Mouse (Mus musculus) embryonic facial prominence, embryonic 14.5 days (tissue): ENCODE measurements around the gene Foxp1. TPM values are rescaled to one million over a fixed set of nuclear protein-coding genes. Genes with fewer than 3 reads are reported as not detected.
A peak's percentile ranks its signal among the peaks of the same experiment; 100 is the strongest.

ENCODE experiments used
- ATAC-seq: fragments of 200-750 bp; cut with Nextera tagmentation; 2 replicates; pipeline ENCODE4 v1.8.0; 2017; ENCODE audit warnings: low read depth, moderate number of reproducible peaks, moderate TSS enrichment
- DNase-seq: peaks from one replicate; pipeline ENCODE4 v3.0.0-alpha.2; 2015; ENCODE audit warnings: low spot score
- H3K27ac ChIP-seq: fragments of 300-500 bp; sonication (generic); replicated peaks from 2 replicates; pipeline ENCODE4 v1.5.1; 2014; ENCODE audit warnings: low read depth, mild to moderate bottlenecking, low read length, moderate library complexity
- H3K27me3 ChIP-seq: fragments of 300-500 bp; sonication (generic); replicated peaks from 2 replicates; pipeline ENCODE4 v1.6.1; 2014; ENCODE audit warnings: low read length; ENCODE audit not compliant: control insufficient read depth, insufficient read depth
- H3K36me3 ChIP-seq: fragments of 300-500 bp; sonication (generic); 2 replicates; pipeline ENCODE4 v1.6.1; 2014; ENCODE audit warnings: low read length, mixed read lengths; ENCODE audit not compliant: control insufficient read depth, insufficient read depth
- H3K4me1 ChIP-seq: fragments of 300-500 bp; sonication (generic); 2 replicates; pipeline ENCODE4 v1.6.1; 2014; ENCODE audit warnings: antibody characterized with exemption, low read length; ENCODE audit not compliant: control insufficient read depth, insufficient read depth
- H3K4me2 ChIP-seq: fragments of 300-500 bp; sonication (generic); 2 replicates; pipeline ENCODE4 v1.6.1; 2014; ENCODE audit warnings: low read depth, mild to moderate bottlenecking, low read length, moderate library complexity, mixed read lengths
- H3K4me3 ChIP-seq: fragments of 300-500 bp; sonication (generic); 2 replicates; pipeline ENCODE4 v1.5.1; 2014; ENCODE audit warnings: low read depth, mild to moderate bottlenecking, low read length
- H3K9ac ChIP-seq: fragments of 300-500 bp; sonication (generic); 2 replicates; pipeline ENCODE4 v1.6.1; 2014; ENCODE audit warnings: low read depth, mild to moderate bottlenecking, low read length, moderate library complexity, mixed read lengths
- H3K9me3 ChIP-seq: fragments of 300-500 bp; sonication (generic); 2 replicates; pipeline ENCODE4 v1.6.1; 2016; ENCODE audit warnings: low read length; ENCODE audit not compliant: control insufficient read depth
- WGBS: fragments of 180-500 bp; shearing (Covaris S2); extraction: QIAGEN DNeasy Blood & Tissue Kit; methylation state at CpG from one replicate; pipeline ENCODE4 v1.1.7; 2014; 5-methylcytosine and 5-hydroxymethylcytosine counted together
- polyA plus RNA-seq: library from polyadenylated mRNA; unstranded; fragments of >200 nt; fragmentation: Nextera tagmentation; extraction: Ambion mirVana; gene quantifications from 2 replicates; pipeline ENCODE4 v1.2.1, GENCODE M21; 2014

Gene Foxp1
- polyA plus RNA-seq, 1 experiment from 2014 or later, result 80.1 TPM

GRCm38 (mm10) chr6:99319415-99320405 is 202.8 kb downstream of the Foxp1 start:
- ATAC-seq, result no peak
- no peak overlapping the region for H3K4me3 ChIP-seq
- no peak overlapping the region for H3K27ac ChIP-seq
- H3K27me3 ChIP-seq, result no peaks in the 10 kb centered on the region
- DNase-seq, result no peak
- no peaks in the 10 kb centered on the region for H3K9me3 ChIP-seq
- 62% methylated on average over 19 of the region's 19 CpGs for WGBS
- no peak overlapping the region for H3K4me2 ChIP-seq
- H3K36me3 ChIP-seq, result no peaks in the 10 kb centered on the region
- no peaks in the 10 kb centered on the region for H3K4me1 ChIP-seq
- H3K9ac ChIP-seq, result no peak overlapping the region

DNA sequence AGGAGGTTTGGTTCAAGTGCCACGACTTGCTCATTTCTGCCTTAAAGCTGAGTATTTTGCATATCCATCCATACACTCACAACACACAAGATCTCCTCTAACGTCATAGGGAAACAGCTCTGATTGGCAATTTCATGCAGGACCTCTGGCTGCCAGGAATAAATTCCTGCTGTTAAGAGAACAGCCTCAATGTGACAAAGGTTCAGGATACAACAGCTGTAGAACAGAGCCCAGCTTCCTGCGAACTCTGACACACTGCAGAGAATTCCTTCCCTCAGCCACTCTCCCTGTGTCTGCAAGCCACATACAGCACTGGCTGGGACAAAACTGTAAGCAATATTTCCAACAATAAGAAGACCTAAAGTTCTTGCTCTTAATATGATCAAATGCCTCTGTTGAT is 207.8 kb downstream of the Foxp1 start:
- Histone ChIP-seq H3K9ac (no peak overlapping the region), H3K9me3 (no peaks in the 10 kb centered on the region), H3K27ac (no peak overlapping the region), H3K4me1 (no peaks in the 10 kb centered on the region), H3K36me3 (no peaks in the 10 kb centered on the region), H3K4me2 (no peak overlapping the region), H3K27me3 (no peaks in the 10 kb centered on the region), H3K4me3 (no peak overlapping the region)
- 48% methylated on average over 3 of the region's 3 CpGs for whole genome bisulfite sequencing
- DNase-seq, result peak; percentile 54
- ATAC-seq, result no peak

DNA sequence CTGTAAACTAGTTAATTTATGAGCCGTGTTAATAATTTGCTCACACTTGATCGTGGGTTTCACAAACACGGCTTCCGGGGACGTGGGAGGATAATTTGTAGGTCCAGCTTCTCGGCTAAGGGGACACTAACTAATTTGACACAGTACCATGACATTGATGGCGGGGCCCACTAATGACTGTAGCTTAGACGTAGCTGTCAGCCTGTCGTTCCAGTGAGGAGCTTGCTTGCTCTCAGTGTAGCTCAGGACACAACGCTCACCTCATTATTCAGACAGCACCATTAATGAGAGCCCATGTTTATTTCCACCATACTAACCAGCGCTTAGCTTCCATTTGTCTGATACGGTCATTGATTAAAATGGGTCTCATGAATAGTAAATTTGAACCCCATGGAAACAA is 212.0 kb downstream of the Foxp1 start:
- Histone ChIP-seq H3K4me3 (no peak overlapping the region), H3K4me2 (no peak overlapping the region), H3K4me1 (no peaks in the 10 kb centered on the region), H3K36me3 (no peaks in the 10 kb centered on the region), H3K9ac (no peak overlapping the region), H3K27ac (no peak overlapping the region), H3K9me3 (no peaks in the 10 kb centered on the region), H3K27me3 (no peaks in the 10 kb centered on the region)
- ATAC-seq (no peak), DNase-seq (no peak)
- WGBS, result 80% methylated on average over 12 of the region's 12 CpGs

DNA sequence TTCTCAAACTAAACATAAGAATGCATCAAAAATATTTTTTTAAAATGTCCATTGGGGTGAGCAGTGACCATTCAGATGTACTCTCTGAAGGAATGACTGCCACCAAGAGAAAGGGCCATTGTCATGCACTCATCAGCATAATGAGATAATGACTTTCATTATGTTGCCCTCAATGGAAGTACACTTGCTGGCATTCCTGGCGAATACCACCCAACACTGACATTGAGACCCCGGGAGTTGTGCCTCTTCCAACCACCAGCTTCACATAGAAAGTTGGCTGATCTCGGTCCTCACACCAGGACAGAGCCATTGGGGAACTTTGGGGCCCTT is 212.4 kb downstream of the Foxp1 start:
- Histone ChIP-seq H3K9me3 (no peaks in the 10 kb centered on the region), H3K4me1 (no peaks in the 10 kb centered on the region), H3K27me3 (no peaks in the 10 kb centered on the region), H3K27ac (no peak overlapping the region), H3K4me3 (no peak overlapping the region), H3K9ac (no peak overlapping the region), H3K36me3 (no peaks in the 10 kb centered on the region), H3K4me2 (no peak overlapping the region)
- ATAC-seq (no peak), DNase-seq (no peak)
- WGBS, result 74% methylated on average over 3 of the region's 3 CpGs

DNA sequence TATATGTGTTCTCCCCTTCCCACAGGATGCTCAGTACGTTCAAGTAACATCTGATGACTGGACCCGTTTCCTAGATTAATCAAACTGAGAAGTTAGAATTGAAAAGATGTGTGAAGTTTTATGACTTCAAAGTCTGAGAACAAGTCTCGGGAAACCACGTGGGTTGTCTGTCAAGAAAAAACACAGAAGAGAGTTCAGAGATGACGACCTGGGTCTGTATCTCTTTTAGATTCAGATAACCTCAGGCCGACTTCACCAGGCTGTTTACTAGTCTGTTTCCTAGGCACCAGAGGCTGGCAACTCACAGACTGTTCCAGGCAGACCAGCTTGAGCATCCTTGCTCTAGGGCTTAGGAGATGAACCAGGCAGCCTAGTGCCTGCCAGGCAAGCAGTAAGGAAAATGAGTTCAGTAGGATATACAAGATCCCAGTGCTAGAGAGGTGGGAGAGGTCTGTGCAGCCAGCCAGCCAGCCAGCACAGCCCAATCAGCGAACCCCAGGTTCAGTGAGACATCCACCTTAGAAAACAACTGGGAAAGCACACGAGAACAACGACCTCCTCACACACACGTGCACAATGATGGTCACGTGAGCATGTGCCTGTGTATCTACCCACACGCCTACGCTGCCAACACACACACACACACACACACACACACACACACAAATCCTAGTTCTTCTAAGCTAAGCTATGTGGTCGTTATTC is 212.9 kb downstream of the Foxp1 start:
- DNase-seq, result no peak
- Histone ChIP-seq H3K9me3 (no peaks in the 10 kb centered on the region), H3K9ac (no peak overlapping the region), H3K27ac (no peak overlapping the region), H3K4me3 (no peak overlapping the region), H3K36me3 (no peaks in the 10 kb centered on the region), H3K27me3 (no peaks in the 10 kb centered on the region), H3K4me2 (no peak overlapping the region), H3K4me1 (no peaks in the 10 kb centered on the region)
- no peak for ATAC-seq
- 75% methylated on average over 14 of the region's 14 CpGs for WGBS

- Histone ChIP-seq H3K9ac (no peak overlapping the region), H3K36me3 (no peaks in the 10 kb centered on the region), H3K27ac (no peak overlapping the region), H3K27me3 (no peaks in the 10 kb centered on the region), H3K4me2 (no peak overlapping the region), H3K4me1 (no peaks in the 10 kb centered on the region), H3K4me3 (no peak overlapping the region), H3K9me3 (no peaks in the 10 kb centered on the region)
- ATAC-seq, result no peak
- 89% methylated on average over 3 of the region's 3 CpGs for WGBS
- no peak for DNase-seq
Observed at GRCm38 (mm10) chr6:99305751-99306150, 216.8 kb downstream of the Foxp1 start.

- Histone ChIP-seq H3K27ac (no peak overlapping the region), H3K4me1 (no peaks in the 10 kb centered on the region), H3K4me2 (no peak overlapping the region), H3K9ac (no peak overlapping the region), H3K9me3 (no peaks in the 10 kb centered on the region), H3K4me3 (no peak overlapping the region), H3K36me3 (no peaks in the 10 kb centered on the region), H3K27me3 (no peaks in the 10 kb centered on the region)
- no peak for DNase-seq
- 84% methylated on average over 3 of the region's 3 CpGs for WGBS
- no peak for ATAC-seq
Observed at GRCm38 (mm10) chr6:99305236-99305635, 217.3 kb downstream of the Foxp1 start.

DNA sequence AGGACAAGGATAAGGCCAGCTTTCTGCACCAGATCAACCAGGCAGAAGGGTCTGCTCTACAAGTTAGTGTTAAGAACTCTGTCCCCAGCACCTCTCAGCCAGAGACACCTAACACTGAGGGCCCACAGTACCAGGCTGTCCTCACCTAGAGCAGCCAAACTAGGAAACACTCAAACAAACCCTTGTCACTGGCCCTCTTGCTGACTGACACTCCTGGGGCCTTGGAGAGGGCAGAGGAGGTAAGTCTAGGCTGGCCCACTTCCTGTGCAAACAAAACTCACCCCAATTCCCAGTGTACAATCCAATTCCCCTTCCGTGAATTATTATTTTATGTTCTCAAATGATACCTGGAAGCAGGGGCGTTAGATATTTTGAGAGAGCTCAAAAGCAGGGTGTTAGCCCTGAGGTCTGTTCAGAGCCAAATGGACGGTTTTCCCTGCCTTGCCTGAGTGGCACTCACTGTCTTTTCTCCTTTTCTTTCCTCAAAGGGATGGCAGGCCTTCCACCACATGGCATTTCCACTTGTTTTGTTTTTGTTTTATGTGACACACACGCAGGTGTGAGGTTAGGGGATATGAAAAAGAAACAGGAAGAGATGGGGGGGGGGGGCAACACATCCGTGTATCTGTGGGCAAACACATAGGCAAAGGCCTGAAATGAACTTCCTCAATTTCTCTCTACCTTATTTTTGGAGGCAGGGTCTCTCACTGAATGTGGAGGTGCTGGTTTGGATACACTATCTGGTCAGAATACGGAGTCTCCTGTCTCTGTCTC is 219.7 kb downstream of the Foxp1 start:
- Histone ChIP-seq H3K27ac (no peak overlapping the region), H3K4me3 (no peak overlapping the region), H3K4me2 (no peak overlapping the region), H3K9me3 (no peaks in the 10 kb centered on the region), H3K36me3 (no peaks in the 10 kb centered on the region), H3K9ac (no peak overlapping the region), H3K4me1 (0 out of 2 replicates have a peak, but pooled peaks cover 4% of the 10 kb centered on the region), H3K27me3 (no peaks in the 10 kb centered on the region)
- ATAC-seq (no peak), DNase-seq (no peak)
- 78% methylated on average over 6 of the region's 6 CpGs for WGBS
